Mouse (Mus musculus): ENCODE results near the gene Gabrb3. TPM values are rescaled to one million over a fixed set of nuclear protein-coding genes. Genes with fewer than 3 reads are reported as not detected.
A peak's percentile ranks its signal among the peaks of the same experiment; 100 is the strongest.

Gene Gabrb3
- 11.9 and 17.9 TPM in 2 replicates for polyA plus RNA-seq (2016; fragmentation: Nextera tagmentation; extraction: Ambion mirVana)

DNA sequence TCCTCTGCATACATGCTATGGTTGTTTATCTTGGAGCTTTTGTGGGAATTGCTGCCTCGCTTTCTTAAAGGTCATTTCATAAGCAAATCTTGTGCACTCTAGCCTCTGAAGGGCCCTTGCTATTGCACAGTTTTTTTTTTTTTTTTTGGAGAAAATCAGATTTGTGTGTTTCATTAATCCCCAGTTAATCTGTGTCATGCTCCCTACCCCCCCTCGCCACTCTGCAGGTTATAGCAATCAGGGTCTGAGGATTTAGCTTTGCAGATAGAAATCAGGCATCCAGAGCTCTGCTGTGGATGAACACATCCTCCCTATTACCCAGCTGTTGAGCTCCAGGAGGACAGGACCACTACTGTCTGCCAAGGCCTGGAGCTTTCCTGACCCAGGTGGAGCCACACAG, at the start of gene Gabrb3:
Gene Gabrb3, plus strand, starts transcription at position 301 of the 400 bp plus-strand sequence.
- Histone ChIP-seq H3K27ac (no peak within 1 kb of the TSS), H3K4me1 (no peaks in the 10 kb centered on the region), H3K36me3 (replicated peaks) (no peaks in the 10 kb centered on the region), H3K4me3 (replicated peaks) (no peak within 1 kb of the TSS), H3K27me3 (no peaks in the 10 kb centered on the region), H3K9ac (no peak within 1 kb of the TSS), H3K4me2 (no peak within 1 kb of the TSS), H3K9me3 (no peaks in the 10 kb centered on the region)
- 69% methylated on average over 2 of the region's 2 CpGs for WGBS
- no peak for ATAC-seq (ENCODE audit: low FRiP score)

DNA sequence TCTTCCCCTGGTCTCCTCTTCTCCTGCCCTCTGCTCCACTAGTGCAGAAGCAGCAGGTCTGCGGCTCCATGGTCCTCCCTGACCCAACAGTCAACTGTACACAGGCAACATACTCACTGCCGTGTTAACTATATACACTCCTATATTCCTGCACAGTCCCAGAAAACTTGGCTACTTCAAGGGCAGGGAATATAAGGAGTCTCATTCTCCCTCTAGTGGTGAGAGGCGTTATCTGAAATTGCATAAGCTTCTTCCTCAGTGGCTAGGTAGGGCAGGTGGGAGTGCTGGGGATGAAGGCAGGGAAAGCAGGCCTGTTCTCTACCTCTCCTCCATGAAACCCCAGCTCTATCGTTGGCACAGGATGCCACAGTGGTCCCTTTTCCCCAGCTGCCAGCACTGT, 35.4 kb upstream of the Gabrb3 start:
- H3K4me3 ChIP-seq (replicated peaks): no peak overlapping the region
- H3K4me2 ChIP-seq: no peak overlapping the region
- H3K9me3 ChIP-seq: no peaks in the 10 kb centered on the region
- no peak overlapping the region for H3K27ac ChIP-seq
- H3K9ac ChIP-seq: no peak overlapping the region
- peak; percentile 28; the same call in 1 of the 2 replicates for ATAC-seq (ENCODE audit: low FRiP score)
- H3K4me1 ChIP-seq: peaks cover 9% of the 10 kb centered on the region; the same call in 1 of the 2 replicates
- peaks cover 28% of the 10 kb centered on the region for H3K27me3 ChIP-seq
- no peaks in the 10 kb centered on the region for H3K36me3 ChIP-seq (replicated peaks)
- 39% methylated on average over 4 of the region's 4 CpGs for WGBS

DNA sequence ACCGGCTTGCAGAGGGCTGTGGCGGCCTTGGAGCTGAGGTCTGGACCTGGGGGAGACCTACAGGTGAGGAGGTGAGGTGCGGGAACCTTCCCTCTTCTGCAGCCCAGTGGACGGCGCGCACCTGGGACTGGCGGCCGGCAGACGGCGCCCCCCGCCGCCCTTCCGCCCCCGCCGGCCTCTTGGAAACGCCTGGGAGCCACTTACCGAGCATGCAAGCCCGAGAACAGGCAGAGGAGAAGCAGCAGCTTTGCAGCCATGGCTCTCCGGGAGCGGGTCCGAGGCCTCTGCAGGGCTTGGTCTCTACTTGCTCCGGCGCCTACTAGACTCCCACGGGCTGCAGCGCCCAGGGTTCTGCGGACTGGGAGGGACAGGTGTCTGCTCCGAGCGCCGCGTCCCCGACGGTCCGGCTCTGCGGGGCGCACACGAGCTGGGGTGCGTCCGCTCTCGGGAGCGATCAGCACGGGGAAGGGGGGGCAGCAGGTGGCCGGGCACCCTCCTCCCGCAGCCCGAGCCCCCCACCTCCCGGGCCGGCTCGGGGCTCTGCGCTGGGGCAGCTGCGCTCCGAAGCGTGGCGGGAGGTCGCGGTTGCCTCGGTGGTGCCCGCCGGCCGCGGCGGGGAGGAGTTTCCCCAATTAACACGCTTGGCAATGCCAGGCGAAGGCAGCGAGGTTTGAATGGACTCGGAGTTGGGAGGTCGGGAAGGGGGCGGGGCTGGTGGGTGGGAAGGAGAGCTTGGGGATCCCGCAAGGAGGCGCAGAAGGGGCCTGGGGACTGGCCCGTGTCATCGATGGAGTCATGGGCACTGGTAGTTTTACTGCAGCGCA, 32.8 kb upstream of the Gabrb3 start, which contains the start of gene Gabrg3:
Gene Gabrg3, minus strand, starts transcription at position 672 of the 824 bp plus-strand sequence.
- peak; percentile 89 for ATAC-seq (ENCODE audit: low FRiP score)
- H3K9ac ChIP-seq: peak within 1 kb of the TSS; percentile 65
- under 1% methylated on average over 59 of the region's 71 CpGs for WGBS
- H3K27ac ChIP-seq: no peak within 1 kb of the TSS
- peak within 1 kb of the TSS; percentile 97 for H3K4me2 ChIP-seq
- H3K36me3 ChIP-seq (replicated peaks): no peaks in the 10 kb centered on the region
- H3K4me1 ChIP-seq: peaks cover 12% of the 10 kb centered on the region
- no peaks in the 10 kb centered on the region for H3K9me3 ChIP-seq
- peaks cover 28% of the 10 kb centered on the region for H3K27me3 ChIP-seq
- H3K4me3 ChIP-seq (replicated peaks): peak within 1 kb of the TSS; percentile 68

DNA sequence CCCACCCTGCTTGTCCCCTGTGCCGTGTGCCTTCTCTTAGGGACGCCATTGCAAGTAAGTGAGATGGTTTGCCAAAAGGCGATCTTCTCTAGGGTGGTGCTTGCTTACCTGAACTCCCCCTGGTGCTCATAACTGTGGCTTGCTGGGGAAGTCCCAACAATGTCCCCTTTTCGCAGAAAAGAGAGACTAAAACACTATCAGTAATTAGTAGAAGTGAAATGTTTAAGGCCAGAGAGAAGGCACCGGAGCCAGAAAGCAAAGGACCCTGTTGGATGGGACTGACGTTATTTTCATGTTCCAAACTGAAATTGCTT, 32.2 kb upstream of the Gabrb3 start:
- H3K9ac ChIP-seq: peak overlapping the region; percentile 65; the same call in 1 of the 2 replicates
- 21% methylated on average over 6 of the region's 6 CpGs for WGBS
- ATAC-seq (ENCODE audit: low FRiP score): no peak
- H3K4me2 ChIP-seq: peak overlapping the region; percentile 97
- peak overlapping the region; percentile 68 for H3K4me3 ChIP-seq (replicated peaks)
- H3K27ac ChIP-seq: no peak overlapping the region
- peaks cover 12% of the 10 kb centered on the region for H3K4me1 ChIP-seq
- H3K27me3 ChIP-seq: peaks cover 28% of the 10 kb centered on the region
- H3K36me3 ChIP-seq (replicated peaks): no peaks in the 10 kb centered on the region
- H3K9me3 ChIP-seq: no peaks in the 10 kb centered on the region

DNA sequence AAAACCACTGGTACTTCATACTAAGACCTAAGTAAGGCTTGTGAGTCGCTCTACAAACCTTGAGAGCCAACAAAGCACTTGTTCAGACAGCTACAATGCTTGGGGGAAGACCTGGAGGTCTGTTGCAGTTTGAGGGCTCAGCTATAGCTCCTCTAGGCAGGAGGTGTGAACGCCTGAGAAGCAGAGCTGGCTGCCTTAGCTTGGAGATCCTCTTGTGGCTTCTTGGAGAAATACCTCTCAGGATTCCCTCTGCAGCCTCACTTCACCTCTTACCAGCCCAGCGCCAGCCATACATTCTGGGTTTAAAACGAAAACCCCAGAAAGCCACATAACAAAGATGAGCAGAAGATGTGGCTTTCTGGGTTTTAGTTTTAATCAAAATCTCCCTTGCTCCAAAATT, 29.4 kb upstream of the Gabrb3 start:
- Histone ChIP-seq H3K4me1 (peaks cover 12% of the 10 kb centered on the region), H3K4me2 (no peak overlapping the region), H3K27me3 (peaks cover 28% of the 10 kb centered on the region), H3K4me3 (replicated peaks) (no peak overlapping the region), H3K27ac (no peak overlapping the region), H3K36me3 (replicated peaks) (no peaks in the 10 kb centered on the region), H3K9ac (no peak overlapping the region), H3K9me3 (no peaks in the 10 kb centered on the region)
- 51% methylated on average over 4 of the region's 4 CpGs for WGBS
- no peak for ATAC-seq (ENCODE audit: low FRiP score)

DNA sequence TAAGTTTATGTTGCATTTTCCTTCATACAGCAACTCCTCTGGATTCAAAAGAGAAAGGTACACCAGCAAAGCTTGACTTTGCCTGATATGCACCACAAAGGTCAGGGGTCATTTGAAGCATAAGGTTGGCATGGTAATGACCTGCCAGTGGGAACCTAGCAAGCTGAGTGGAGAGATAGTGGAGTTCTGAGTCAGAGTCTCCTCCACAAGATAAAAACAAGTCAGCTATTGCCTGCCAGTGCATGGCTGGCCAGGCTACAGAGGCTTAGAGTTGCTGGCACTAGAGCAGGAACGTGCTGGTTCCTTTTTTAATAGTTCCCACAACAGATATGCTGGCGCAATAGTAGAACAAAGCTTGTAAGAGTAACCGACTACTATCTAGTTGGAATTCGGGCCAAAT, 25.9 kb upstream of the Gabrb3 start:
- H3K27me3 ChIP-seq: peaks cover under 1% of the 10 kb centered on the region; the same call in 1 of the 2 replicates
- H3K9me3 ChIP-seq: no peaks in the 10 kb centered on the region
- no peak overlapping the region for H3K4me2 ChIP-seq
- H3K4me1 ChIP-seq: peaks cover 4% of the 10 kb centered on the region; the same call in 1 of the 2 replicates
- H3K36me3 ChIP-seq (replicated peaks): no peaks in the 10 kb centered on the region
- no peak overlapping the region for H3K9ac ChIP-seq
- WGBS: 92% methylated on average over 4 of the region's 4 CpGs
- ATAC-seq (ENCODE audit: low FRiP score): no peak
- no peak overlapping the region for H3K4me3 ChIP-seq (replicated peaks)
- no peak overlapping the region for H3K27ac ChIP-seq

DNA sequence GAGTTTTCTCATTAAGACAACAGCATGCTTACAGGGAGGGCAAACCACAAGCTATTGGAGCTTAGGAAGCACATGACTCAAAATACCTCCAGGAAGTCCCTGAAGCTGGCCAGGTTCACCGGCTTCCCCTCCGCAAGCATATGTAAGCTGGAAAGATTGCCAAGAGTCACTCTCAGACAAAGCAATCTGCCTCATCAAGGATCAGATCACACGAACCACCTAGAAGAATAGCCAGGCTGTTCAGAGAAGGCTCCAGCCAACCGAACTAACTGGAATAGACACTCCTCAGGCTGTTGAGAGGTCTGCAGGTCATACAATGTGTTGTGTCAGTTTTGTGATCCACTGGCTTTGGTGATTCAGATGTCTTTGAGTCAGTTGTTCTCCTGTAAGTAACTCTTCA, 8.3 kb upstream of the Gabrb3 start:
- WGBS: 85% methylated on average over 4 of the region's 4 CpGs
- H3K36me3 ChIP-seq (replicated peaks): no peaks in the 10 kb centered on the region

DNA sequence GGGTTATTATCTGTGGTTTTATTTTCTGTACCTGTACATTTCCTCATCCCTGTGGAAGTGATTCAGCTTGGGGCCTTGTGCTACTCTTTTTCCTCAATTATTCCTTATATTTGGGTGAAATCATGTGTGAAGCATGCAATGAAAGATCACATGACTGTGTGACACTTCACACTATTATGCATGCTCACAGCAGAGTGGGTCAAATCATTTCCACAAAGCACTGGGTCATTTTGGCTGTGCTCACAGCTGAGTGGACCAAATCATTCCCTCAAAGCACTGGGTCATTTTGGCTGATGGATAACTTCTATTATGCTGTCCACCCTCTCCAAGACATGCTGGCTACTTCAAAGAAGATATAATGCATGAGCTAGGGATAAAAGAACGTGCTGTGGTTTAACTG, 6.6 kb upstream of the Gabrb3 start:
- Histone ChIP-seq H3K36me3 (replicated peaks) (no peaks in the 10 kb centered on the region), H3K9me3 (no peaks in the 10 kb centered on the region), H3K4me2 (no peak overlapping the region), H3K27me3 (no peaks in the 10 kb centered on the region), H3K27ac (no peak overlapping the region), H3K4me1 (no peaks in the 10 kb centered on the region), H3K4me3 (replicated peaks) (no peak overlapping the region), H3K9ac (no peak overlapping the region)
- no peak for ATAC-seq (ENCODE audit: low FRiP score)
- WGBS: 38% methylated on average over 1 of the region's 1 CpGs

More for the DNA sequence above, 8.3 kb upstream of the Gabrb3 start:
- Histone ChIP-seq H3K4me3 (replicated peaks) (no peak overlapping the region), H3K9ac (no peak overlapping the region), H3K4me2 (no peak overlapping the region), H3K4me1 (no peaks in the 10 kb centered on the region), H3K27me3 (no peaks in the 10 kb centered on the region), H3K27ac (no peak overlapping the region), H3K9me3 (no peaks in the 10 kb centered on the region)
- no peak for ATAC-seq (ENCODE audit: low FRiP score)

DNA sequence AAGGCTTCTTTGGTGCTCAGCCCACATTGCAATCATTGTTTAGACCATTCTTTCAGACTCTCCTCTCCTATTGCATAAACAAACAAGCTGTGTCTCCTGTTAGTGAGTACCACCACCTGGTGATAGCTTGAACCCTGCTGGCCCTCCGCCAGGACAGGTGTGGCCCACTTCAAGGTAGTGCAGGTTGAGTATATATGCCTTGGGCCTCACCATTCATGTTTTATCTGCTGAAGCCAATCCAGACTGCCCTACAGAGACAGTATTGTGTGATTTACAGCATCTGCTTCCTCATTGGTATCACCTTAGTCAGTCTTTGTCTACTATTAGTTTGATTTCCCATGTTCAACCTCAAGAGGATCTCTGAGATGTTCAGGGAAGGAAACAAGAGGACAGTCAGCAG, 1.6 kb downstream of the Gabrb3 start:
- Histone ChIP-seq H3K4me1 (no peaks in the 10 kb centered on the region), H3K4me2 (no peak overlapping the region), H3K9ac (no peak overlapping the region), H3K36me3 (replicated peaks) (no peaks in the 10 kb centered on the region), H3K4me3 (replicated peaks) (no peak overlapping the region), H3K27me3 (no peaks in the 10 kb centered on the region), H3K9me3 (no peaks in the 10 kb centered on the region), H3K27ac (no peak overlapping the region)
- 89% methylated on average over 1 of the region's 1 CpGs for WGBS
- ATAC-seq (ENCODE audit: low FRiP score): no peak

DNA sequence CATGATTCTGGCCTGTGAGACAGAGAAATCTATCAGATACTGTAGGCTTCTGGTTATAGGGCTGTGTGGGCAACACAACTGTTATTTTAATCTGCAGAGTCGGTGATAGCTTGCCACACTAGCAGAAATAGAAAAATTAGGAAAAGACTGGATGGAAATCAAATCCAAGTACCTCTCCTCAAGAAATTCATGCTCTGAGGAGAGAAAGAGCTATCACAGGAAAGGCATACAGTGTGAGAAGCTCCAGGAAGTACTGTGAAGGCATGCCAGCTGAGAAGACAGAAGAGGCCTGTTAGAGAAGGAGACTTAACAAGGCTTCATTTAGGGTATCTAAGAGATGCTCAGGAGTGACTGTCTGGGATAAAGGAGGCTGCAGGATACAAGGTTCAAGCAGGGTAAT, 3.2 kb downstream of the Gabrb3 start:
- H3K4me1 ChIP-seq: no peaks in the 10 kb centered on the region
- no peaks in the 10 kb centered on the region for H3K36me3 ChIP-seq (replicated peaks)
- no peak overlapping the region for H3K9ac ChIP-seq
- H3K27ac ChIP-seq: no peak overlapping the region
- no peak for ATAC-seq (ENCODE audit: low FRiP score)
- H3K4me3 ChIP-seq (replicated peaks): no peak overlapping the region
- no peaks in the 10 kb centered on the region for H3K9me3 ChIP-seq
- H3K27me3 ChIP-seq: no peaks in the 10 kb centered on the region
- no peak overlapping the region for H3K4me2 ChIP-seq
- WGBS: 83% methylated on average over 1 of the region's 1 CpGs

DNA sequence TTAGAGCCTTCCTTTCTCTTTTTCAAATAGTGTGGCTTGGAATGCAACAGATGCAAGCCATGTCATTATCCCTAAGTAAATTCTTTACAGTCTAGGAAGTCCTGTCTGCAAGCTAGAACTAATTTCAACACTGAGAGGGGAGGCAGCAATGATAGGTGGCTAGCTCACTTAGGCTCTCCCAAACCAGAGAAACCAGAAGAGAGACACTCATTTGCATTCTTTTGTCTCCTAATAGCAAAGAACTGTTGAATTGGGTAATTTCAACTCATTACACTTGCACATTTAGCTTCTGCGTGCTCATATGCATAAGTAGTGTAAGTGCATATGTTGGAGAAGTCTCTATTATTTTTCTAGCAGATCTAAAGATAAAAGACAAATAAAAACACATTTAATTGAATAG, 28.7 kb downstream of the Gabrb3 start:
- 48% methylated on average over 1 of the region's 1 CpGs for WGBS

DNA sequence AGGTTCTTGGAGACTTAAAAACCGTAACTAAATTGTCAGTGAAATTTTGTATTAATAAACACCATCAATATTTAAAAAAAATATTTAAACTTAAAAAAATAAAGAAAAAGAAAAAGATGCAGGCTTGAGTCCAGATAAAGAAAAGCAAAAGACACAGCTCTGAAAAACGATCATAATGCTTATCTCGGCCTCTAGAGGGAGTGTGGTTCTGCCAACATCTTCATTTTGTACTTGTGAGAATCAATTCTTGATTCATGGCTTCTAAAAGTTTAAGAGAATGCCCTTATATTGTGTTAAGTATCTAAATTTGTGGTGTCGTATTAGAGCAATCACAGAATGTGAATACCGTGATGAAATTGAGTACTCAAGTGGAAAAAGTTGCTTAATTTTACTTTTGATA, 40.9 kb downstream of the Gabrb3 start:
- Histone ChIP-seq H3K27ac (no peak overlapping the region), H3K4me2 (no peak overlapping the region), H3K27me3 (no peaks in the 10 kb centered on the region), H3K9ac (no peak overlapping the region), H3K9me3 (no peaks in the 10 kb centered on the region), H3K4me1 (no peaks in the 10 kb centered on the region), H3K36me3 (replicated peaks) (no peaks in the 10 kb centered on the region), H3K4me3 (replicated peaks) (no peak overlapping the region)
- ATAC-seq (ENCODE audit: low FRiP score): no peak
- WGBS: 74% methylated on average over 5 of the region's 5 CpGs

More for the DNA sequence above, 28.7 kb downstream of the Gabrb3 start:
- Histone ChIP-seq H3K4me2 (no peak overlapping the region), H3K36me3 (replicated peaks) (no peaks in the 10 kb centered on the region), H3K27ac (no peak overlapping the region), H3K27me3 (no peaks in the 10 kb centered on the region), H3K9me3 (no peaks in the 10 kb centered on the region), H3K9ac (no peak overlapping the region), H3K4me3 (replicated peaks) (no peak overlapping the region), H3K4me1 (no peaks in the 10 kb centered on the region)
- ATAC-seq (ENCODE audit: low FRiP score): 0 out of 2 replicates have a peak, but pooled peaks have one; percentile 11

DNA sequence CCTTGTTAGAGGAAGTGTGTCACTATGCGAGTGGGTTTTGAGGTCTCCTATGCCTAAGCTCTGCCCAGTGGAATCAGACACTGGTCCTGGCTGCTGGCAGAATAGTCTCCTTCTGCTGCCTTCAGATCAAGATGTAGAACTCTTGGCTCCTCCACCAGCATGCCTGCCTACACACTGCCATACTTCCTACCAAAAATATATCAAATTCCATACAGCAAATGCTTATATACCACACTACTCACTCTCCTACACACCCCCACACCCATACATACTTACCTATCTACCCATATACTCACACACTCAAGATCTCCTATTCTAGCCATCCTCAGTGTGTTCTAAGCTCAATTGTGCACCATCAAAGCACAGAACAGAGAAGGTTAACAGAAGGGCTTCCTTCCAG, 51.8 kb downstream of the Gabrb3 start:
- no peak for ATAC-seq (ENCODE audit: low FRiP score)
- 94% methylated on average over 1 of the region's 1 CpGs for WGBS
- no peak overlapping the region for H3K4me3 ChIP-seq (replicated peaks)
- no peak overlapping the region for H3K27ac ChIP-seq
- H3K9me3 ChIP-seq: no peaks in the 10 kb centered on the region
- no peaks in the 10 kb centered on the region for H3K4me1 ChIP-seq
- no peak overlapping the region for H3K9ac ChIP-seq
- no peaks in the 10 kb centered on the region for H3K36me3 ChIP-seq (replicated peaks)
- no peak overlapping the region for H3K4me2 ChIP-seq
- no peaks in the 10 kb centered on the region for H3K27me3 ChIP-seq

Measured in forebrain, embryonic 12.5 days (tissue).